Comparison of ENCODE assay signal across 8 mouse cellular contexts in the genomic region with DNA sequence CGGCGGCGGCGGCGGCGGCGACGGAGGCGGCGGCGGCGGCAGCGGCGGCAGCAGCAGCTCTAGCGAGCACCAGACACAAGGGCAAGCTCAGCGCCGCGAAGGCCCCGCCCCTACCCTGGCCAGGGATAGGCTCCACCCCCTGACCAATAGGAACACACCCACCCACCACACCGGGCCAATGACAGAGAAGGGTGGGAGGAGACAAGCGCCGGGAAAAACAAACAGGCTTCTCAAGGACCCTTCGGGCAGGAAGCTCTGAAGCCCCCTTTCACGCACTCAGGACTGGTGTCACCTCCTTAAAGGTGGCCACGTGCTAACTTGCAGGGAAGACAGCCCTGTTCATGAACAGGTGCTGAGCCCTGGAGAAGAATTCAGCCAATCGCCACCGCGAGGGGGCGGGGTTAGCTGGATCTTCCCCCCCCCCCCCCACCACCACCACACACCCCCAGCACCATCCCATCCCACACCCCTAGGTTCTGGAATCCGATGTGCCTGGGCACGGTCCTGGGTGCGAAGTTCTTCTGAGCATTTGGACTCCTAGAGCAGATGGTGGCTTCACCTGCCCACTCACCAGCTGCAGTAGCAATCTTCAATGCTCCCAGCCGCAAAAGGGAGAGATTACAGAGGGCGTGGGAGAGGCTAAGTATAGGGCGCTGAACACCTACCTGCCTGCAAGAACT. TPM values are rescaled to one million over a fixed set of nuclear protein-coding genes. Genes with fewer than 3 reads are reported as not detected.
DNase-seq lines count a peak whose midpoint lies in the region; ATAC-seq lines count a peak whose summit lies in the region.

A gene (minus strand): TSS at position 83 of the 680 bp plus-strand sequence.

- H3K27me3 ChIP-seq in hindbrain, embryonic 13.5 days = no peaks in the 10 kb centered on the region

- H3K9ac ChIP-seq in hindbrain, embryonic 13.5 days = peak within 1 kb of the TSS; percentile 89

- no peaks in the 10 kb centered on the region for H3K36me3 ChIP-seq in hindbrain, embryonic 13.5 days

- DNase-seq in adrenal gland, adult (ENCODE audit: inconsistent age in 2 of 2, low spot score in 1 of 2) = peak; percentile 89 to 93
- DNase-seq in cerebellum, postnatal 4 days (ENCODE audit: low spot score in 2 of 2) = peak; percentile 78 to 94
- DNase-seq in frontal cortex, postnatal 36 days (ENCODE audit: low spot score in 2 of 2) = peak; percentile 93 to 94
- DNase-seq in layer of hippocampus, postnatal 25 days (ENCODE audit: extremely low spot score in 1 of 2, low spot score in 1 of 2) = peak; percentile 80 to 86
- peak; percentile 93 for DNase-seq in lung, postnatal 10 days
- peak; percentile 90 for DNase-seq in retina, adult 2 months (ENCODE audit: low read depth, low spot score)
- peak; percentile 37 to 59 for DNase-seq in thymus, postnatal 36 days

- 2% methylated on average over 20 of the region's 35 CpGs for WGBS in hindbrain, embryonic 13.5 days

- peak within 1 kb of the TSS; percentile 70 for H3K4me2 ChIP-seq in hindbrain, embryonic 13.5 days

- ATAC-seq in hindbrain, embryonic 13.5 days (ENCODE audit: low FRiP score) = peak; percentile 99

- H3K9me3 ChIP-seq in hindbrain, embryonic 13.5 days = no peaks in the 10 kb centered on the region

- H3K4me3 ChIP-seq in hindbrain, embryonic 13.5 days = peak within 1 kb of the TSS; percentile 74

- peaks cover 13% of the 10 kb centered on the region for H3K4me1 ChIP-seq in hindbrain, embryonic 13.5 days (replicated peaks)

- peak within 1 kb of the TSS; percentile 96 for H3K27ac ChIP-seq in hindbrain, embryonic 13.5 days

RNA-seq across cellular contexts. Expression of the gene that starts here (rescaled TPM):
- 31.4 and 37.3 TPM in 2 replicates for polyA plus RNA-seq in hindbrain, embryonic 13.5 days (2015; fragmentation: Nextera tagmentation; extraction: Ambion mirVana)
- 100 to 1,000 TPM; 228 to 239 TPM for total RNA-seq in layer of hippocampus, postnatal 25 days (2021)

Comparison
In these comparisons a context has a peak if more than half of its experiments do, and no peak if none do; other contexts are left out.
1. Peak in every context shown above with its lines: DNase-seq, ATAC-seq, H3K4me3 ChIP-seq and H3K27ac ChIP-seq.